Mouse (Mus musculus): Measurements from ENCODE around the gene Olfr952.

Olfr952 gene

GRCm38 (mm10) chr9:39427048-39427447 is at the start of gene Olfr952:
Gene Olfr952 (minus strand): TSS chr9:39427148.
- DNase-seq (ENCODE audit: low spot score in 2 of 2) = no peak

- DNase-seq (ENCODE audit: low spot score in 2 of 2) = no peak
Measured at GRCm38 (mm10) chr9:39471844-39472243, 44.9 kb upstream of the Olfr952 start, which contains the start of gene Olfr955. Gene Olfr955 (minus strand): TSS chr9:39471944.

- no peak for DNase-seq (ENCODE audit: low spot score in 2 of 2)
Measured at GRCm38 (mm10) chr9:39456401-39456800, 29.5 kb upstream of the Olfr952 start, which contains the start of gene Olfr954. Gene Olfr954 (plus strand): TSS chr9:39456701.

GRCm38 (mm10) chr9:39387110-39387509 is 39.8 kb downstream of the Olfr952 start, which contains the start of gene Olfr951:
Gene Olfr951 (plus strand): TSS chr9:39387410.
- DNase-seq (ENCODE audit: low spot score in 2 of 2) = no peak
